Mouse (Mus musculus) heart, embryonic 13.5 days (tissue): ENCODE measurements around the gene Ptpn6. TPM values are rescaled to one million over a fixed set of nuclear protein-coding genes. Genes with fewer than 3 reads are reported as not detected.

Experiments used
- ATAC-seq: fragments of 200-750 bp; cut with Nextera tagmentation; 2 replicates; pipeline ENCODE4 v1.8.0; 2017; ENCODE audit warnings: moderate TSS enrichment; ENCODE audit not compliant: insufficient number of reproducible peaks, low FRiP score, low TSS enrichment; ENCODE audit errors: extremely low read depth
- H3K27ac ChIP-seq: fragments of 300-500 bp; sonication (generic); replicated peaks from 2 replicates; pipeline ENCODE4 v1.5.1; 2015; ENCODE audit warnings: moderate library complexity, mild to moderate bottlenecking, inconsistent platforms
- H3K27me3 ChIP-seq: fragments of 300-500 bp; sonication (generic); replicated peaks from 2 replicates; pipeline ENCODE4 v1.6.1; 2015; ENCODE audit warnings: mild to moderate bottlenecking, inconsistent platforms
- H3K36me3 ChIP-seq: fragments of 300-500 bp; sonication (generic); 2 replicates; pipeline ENCODE4 v1.6.1; 2015; ENCODE audit warnings: mild to moderate bottlenecking, inconsistent platforms
- H3K4me1 ChIP-seq: fragments of 300-500 bp; sonication (generic); 2 replicates; pipeline ENCODE4 v1.6.1; 2015; ENCODE audit warnings: inconsistent platforms
- H3K4me2 ChIP-seq: fragments of 300-500 bp; sonication (generic); 2 replicates; pipeline ENCODE4 v1.6.1; 2015; ENCODE audit warnings: inconsistent platforms, mild to moderate bottlenecking, moderate library complexity
- H3K4me3 ChIP-seq: fragments of 300-500 bp; sonication (generic); 2 replicates; pipeline ENCODE4 v1.5.1; 2015; ENCODE audit warnings: moderate library complexity, mild to moderate bottlenecking, inconsistent platforms
- H3K9ac ChIP-seq: fragments of 300-500 bp; sonication (generic); 2 replicates; pipeline ENCODE4 v1.6.1; 2015; ENCODE audit warnings: inconsistent platforms, mild to moderate bottlenecking, moderate library complexity
- H3K9me3 ChIP-seq: fragments of 300-500 bp; sonication (generic); 2 replicates; pipeline ENCODE4 v1.6.1; 2016; ENCODE audit warnings: inconsistent platforms
- WGBS: fragments of 180-500 bp; shearing (Covaris S2); methylation state at CpG from one replicate; pipeline ENCODE4 v1.1.7; 2015; ENCODE audit warnings: mixed read lengths; 5-methylcytosine and 5-hydroxymethylcytosine counted together
- polyA plus RNA-seq: library from polyadenylated mRNA; unstranded; fragments of >200 nt; fragmentation: Nextera tagmentation; extraction: Ambion mirVana; gene quantifications from 2 replicates; pipeline ENCODE4 v1.2.1, GENCODE M21; 2015

Ptpn6 gene
- polyA plus RNA-seq, 1 experiment from 2014 or later, result 5.3 TPM

GRCm38 (mm10) chr6:124767920-124768703 lies 29.6 kb upstream of the Ptpn6 start:
- H3K4me1 ChIP-seq, result peaks cover 27% of the 10 kb centered on the region
- WGBS, result 26% methylated on average over 19 of the region's 19 CpGs
- H3K4me2 ChIP-seq, result peak overlapping the region; percentile 77
- H3K9ac ChIP-seq, result peak overlapping the region; percentile 78
- peak overlapping the region; percentile 54 for H3K4me3 ChIP-seq
- ATAC-seq, result peak; percentile 51; the same call in 1 of the 2 replicates
- H3K36me3 ChIP-seq, result no peaks in the 10 kb centered on the region
- no peaks in the 10 kb centered on the region for H3K9me3 ChIP-seq
- peaks cover 48% of the 10 kb centered on the region for H3K27me3 ChIP-seq
- no peak overlapping the region for H3K27ac ChIP-seq

GRCm38 (mm10) chr6:124767536-124767919 lies 29.0 kb upstream of the Ptpn6 start:
- Histone ChIP-seq H3K27ac (no peak overlapping the region), H3K27me3 (peaks cover 54% of the 10 kb centered on the region), H3K36me3 (no peaks in the 10 kb centered on the region), H3K4me2 (no peak overlapping the region), H3K4me3 (no peak overlapping the region), H3K4me1 (peaks cover 27% of the 10 kb centered on the region), H3K9ac (0 out of 2 replicates have a peak overlapping the region, but pooled peaks have one; percentile 24), H3K9me3 (no peaks in the 10 kb centered on the region)
- 46% methylated on average over 4 of the region's 4 CpGs for WGBS
- ATAC-seq, result no peak

DNA sequence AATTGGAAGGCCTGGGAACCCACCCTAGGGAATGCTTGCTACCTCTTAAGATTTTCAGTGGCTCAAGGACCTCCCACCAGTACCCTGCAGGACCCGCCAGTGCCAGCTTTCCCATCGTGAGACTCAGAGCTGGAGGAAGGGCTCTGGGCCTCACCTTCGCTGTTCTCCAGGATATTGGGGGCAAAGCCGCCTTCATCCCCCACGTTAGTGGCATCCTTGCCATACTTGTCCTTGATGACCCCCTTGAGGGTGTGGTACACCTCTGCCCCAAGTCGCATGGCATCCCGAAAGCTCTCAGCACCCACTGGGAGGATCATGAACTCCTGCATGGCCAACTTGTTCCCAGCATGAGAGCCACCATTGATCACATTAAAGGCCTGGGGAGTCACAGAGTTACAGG lies 27.4 kb upstream of the Ptpn6 start:
- no peak overlapping the region for H3K4me3 ChIP-seq
- no peak overlapping the region for H3K9ac ChIP-seq
- H3K4me2 ChIP-seq, result no peak overlapping the region
- H3K36me3 ChIP-seq, result no peaks in the 10 kb centered on the region
- ATAC-seq, result no peak
- peaks cover 67% of the 10 kb centered on the region for H3K27me3 ChIP-seq
- no peak overlapping the region for H3K27ac ChIP-seq
- 79% methylated on average over 7 of the region's 7 CpGs for WGBS
- H3K4me1 ChIP-seq, result peaks cover 27% of the 10 kb centered on the region
- no peaks in the 10 kb centered on the region for H3K9me3 ChIP-seq

DNA sequence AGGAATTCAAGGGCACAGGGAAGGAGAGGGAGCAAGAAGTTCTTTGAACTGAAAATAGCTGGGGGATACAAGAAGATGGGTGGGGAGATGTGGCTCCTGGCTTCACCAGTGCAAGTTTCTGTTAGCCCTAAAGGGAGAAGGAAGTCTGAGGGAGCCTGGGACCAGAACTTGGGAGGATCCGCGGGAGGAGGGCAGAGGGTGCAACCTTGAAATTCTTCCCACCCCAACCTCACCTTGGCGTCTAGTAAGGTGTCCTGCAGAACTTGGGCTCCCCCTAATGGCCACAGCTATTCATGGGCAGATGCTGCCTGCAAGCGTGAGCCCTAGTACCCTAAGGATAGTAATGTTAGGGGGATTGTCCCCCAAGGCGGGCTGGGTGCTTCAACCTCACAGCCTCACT lies 20.7 kb upstream of the Ptpn6 start:
- Histone ChIP-seq H3K36me3 (no peaks in the 10 kb centered on the region), H3K9me3 (no peaks in the 10 kb centered on the region), H3K9ac (peak overlapping the region; percentile 98), H3K4me1 (peaks cover 39% of the 10 kb centered on the region), H3K4me3 (peak overlapping the region; percentile 18), H3K4me2 (peak overlapping the region; percentile 84), H3K27me3 (peaks cover 38% of the 10 kb centered on the region), H3K27ac (peak overlapping the region; percentile 99)
- no peak for ATAC-seq
- WGBS, result under 1% methylated on average over 5 of the region's 5 CpGs

GRCm38 (mm10) chr6:124758849-124759232 lies 20.3 kb upstream of the Ptpn6 start:
- peak overlapping the region; percentile 98 for H3K9ac ChIP-seq
- peaks cover 43% of the 10 kb centered on the region for H3K4me1 ChIP-seq
- no peaks in the 10 kb centered on the region for H3K9me3 ChIP-seq
- H3K4me2 ChIP-seq, result peak overlapping the region; percentile 84
- H3K27ac ChIP-seq, result peak overlapping the region; percentile 99
- 47% methylated on average over 2 of the region's 2 CpGs for WGBS
- peak overlapping the region; percentile 18 for H3K4me3 ChIP-seq
- 0 out of 2 replicates have a peak, but pooled peaks cover under 1% of the 10 kb centered on the region for H3K36me3 ChIP-seq
- no peak for ATAC-seq
- peaks cover 35% of the 10 kb centered on the region for H3K27me3 ChIP-seq

GRCm38 (mm10) chr6:124757909-124758848 lies 19.7 kb upstream of the Ptpn6 start:
- Histone ChIP-seq H3K4me3 (peak overlapping the region; percentile 83), H3K36me3 (0 out of 2 replicates have a peak, but pooled peaks cover 5% of the 10 kb centered on the region), H3K4me2 (peak overlapping the region; percentile 84), H3K9ac (peak overlapping the region; percentile 98), H3K4me1 (peaks cover 49% of the 10 kb centered on the region), H3K9me3 (no peaks in the 10 kb centered on the region), H3K27ac (peak overlapping the region; percentile 99), H3K27me3 (peaks cover 29% of the 10 kb centered on the region)
- WGBS, result 40% methylated on average over 5 of the region's 5 CpGs
- ATAC-seq, result no peak

GRCm38 (mm10) chr6:124757351-124757880 lies 18.9 kb upstream of the Ptpn6 start:
- WGBS, result 12% methylated on average over 5 of the region's 5 CpGs
- Histone ChIP-seq H3K9me3 (no peaks in the 10 kb centered on the region), H3K27me3 (peaks cover 21% of the 10 kb centered on the region), H3K9ac (peak overlapping the region; percentile 98), H3K4me3 (peak overlapping the region; percentile 83), H3K27ac (peak overlapping the region; percentile 99), H3K36me3 (peaks cover 12% of the 10 kb centered on the region; the same call in 1 of the 2 replicates), H3K4me2 (peak overlapping the region; percentile 84), H3K4me1 (peaks cover 49% of the 10 kb centered on the region)
- ATAC-seq, result no peak

- Histone ChIP-seq H3K27ac (peak overlapping the region; percentile 99), H3K4me2 (peak overlapping the region; percentile 84), H3K27me3 (peaks cover 18% of the 10 kb centered on the region), H3K9ac (peak overlapping the region; percentile 98), H3K9me3 (no peaks in the 10 kb centered on the region), H3K36me3 (peaks cover 16% of the 10 kb centered on the region; the same call in 1 of the 2 replicates), H3K4me3 (peak overlapping the region; percentile 83), H3K4me1 (peaks cover 49% of the 10 kb centered on the region)
- 1% methylated on average over 42 of the region's 54 CpGs for WGBS
- peak; percentile 50; the same call in 1 of the 2 replicates for ATAC-seq
Measured at GRCm38 (mm10) chr6:124756652-124757350, 18.3 kb upstream of the Ptpn6 start.

GRCm38 (mm10) chr6:124755831-124756595 lies 17.5 kb upstream of the Ptpn6 start, which contains the start of the genes Gm45234 and Atn1:
Gene Gm45234, minus strand, starts transcription at chr6:124756021.
Gene Atn1, minus strand, starts transcription at chr6:124756524.
- Histone ChIP-seq H3K4me2 (peak within 1 kb of the TSS; percentile 84), H3K9ac (peak within 1 kb of the TSS; percentile 98), H3K27me3 (peaks cover 10% of the 10 kb centered on the region), H3K9me3 (no peaks in the 10 kb centered on the region), H3K27ac (peak within 1 kb of the TSS; percentile 99), H3K4me1 (peaks cover 49% of the 10 kb centered on the region), H3K4me3 (peak within 1 kb of the TSS; percentile 83), H3K36me3 (peaks cover 19% of the 10 kb centered on the region; the same call in 1 of the 2 replicates)
- peak; percentile 27; the same call in 1 of the 2 replicates for ATAC-seq
- 1% methylated on average over 53 of the region's 100 CpGs for WGBS

- peak overlapping the region; percentile 99 for H3K27ac ChIP-seq
- H3K4me2 ChIP-seq, result peak overlapping the region; percentile 84
- H3K27me3 ChIP-seq, result peaks cover 6% of the 10 kb centered on the region
- peaks cover 49% of the 10 kb centered on the region for H3K4me1 ChIP-seq
- ATAC-seq, result no peak
- 8% methylated on average over 3 of the region's 3 CpGs for WGBS
- peaks cover 19% of the 10 kb centered on the region; the same call in 1 of the 2 replicates for H3K36me3 ChIP-seq
- H3K4me3 ChIP-seq, result peak overlapping the region; percentile 83
- peak overlapping the region; percentile 98 for H3K9ac ChIP-seq
- no peaks in the 10 kb centered on the region for H3K9me3 ChIP-seq
Measured at GRCm38 (mm10) chr6:124755306-124755705, 16.8 kb upstream of the Ptpn6 start.
